23 mouse cellular contexts compared by ENCODE assay signal in the genomic region with DNA sequence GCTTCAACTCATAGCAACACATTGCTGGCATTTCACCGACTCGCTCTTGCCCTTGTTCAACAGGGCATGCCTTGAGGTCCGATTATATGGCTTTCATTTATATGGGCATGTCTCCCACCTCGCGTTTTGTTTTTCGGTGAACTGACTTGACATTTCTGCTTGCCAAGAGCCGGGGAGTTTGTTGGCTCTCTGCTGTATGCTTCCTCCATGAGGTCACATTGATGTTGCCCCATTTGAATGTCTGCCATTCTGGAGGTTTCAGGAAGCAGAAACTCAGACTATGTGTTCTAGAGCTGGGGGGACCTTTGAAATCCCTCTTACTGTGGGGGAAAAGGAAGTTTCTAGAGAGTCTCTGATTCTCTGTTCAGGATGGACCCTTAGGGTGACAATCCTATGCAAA. TPM values are rescaled to one million over a fixed set of nuclear protein-coding genes. Genes with fewer than 3 reads are reported as not detected.
A peak's percentile ranks its signal among the peaks of the same experiment; 100 is the strongest.
DNase-seq lines count a peak whose midpoint lies in the region; ATAC-seq and TF ChIP-seq lines count a peak whose summit lies in the region.
"Had no signal": no experiment of that assay in that cellular context is flagged by ENCODE, and none has a peak within 500 bp of the region (broad histone marks: within the 10 kb centered on the region; RNA-seq: fewer than 3 reads in every experiment).

No protein-coding gene starts in this region.

- intact Hi-C loops in gastrocnemius, postnatal 14 days (cut with DNase I; ENCODE audit: low total_unique reads) = no loop called here

- H3K4me3 ChIP-seq in liver, adult 2 months (ENCODE audit: insufficient read depth, low read depth, low read length) = no peak overlapping the region
- H3K4me3 ChIP-seq: embryonic facial prominence, embryonic 13.5 days; forebrain, embryonic 13.5 days; heart, adult 2 months; hindbrain, embryonic 12.5 days had no signal

- H3K9ac ChIP-seq in liver, adult 2 months (ENCODE audit: low read depth, low read length) = no peak overlapping the region
- H3K9ac ChIP-seq: embryonic facial prominence, embryonic 13.5 days; forebrain, embryonic 13.5 days; forebrain, postnatal 0 days; hindbrain, embryonic 12.5 days had no signal

- H3K36me3 ChIP-seq in liver, adult 2 months (ENCODE audit: control insufficient read depth, insufficient read depth, low read length) = no peaks in the 10 kb centered on the region
- H3K36me3 ChIP-seq: hindbrain, embryonic 12.5 days had no signal

- H3K27ac ChIP-seq in liver, adult 2 months (replicated peaks; ENCODE audit: insufficient read depth, low read depth, low read length) = no peak overlapping the region
- H3K27ac ChIP-seq: embryonic facial prominence, embryonic 13.5 days; forebrain, embryonic 13.5 days; heart, adult 2 months; hindbrain, embryonic 12.5 days had no signal

- WGBS in liver, adult 2 months = 48% methylated on average over 7 of the region's 7 CpGs

- H3K27me3 ChIP-seq in liver, adult 2 months (ENCODE audit: control insufficient read depth, insufficient read depth, low read length) = no peaks in the 10 kb centered on the region
- H3K27me3 ChIP-seq: embryonic facial prominence, embryonic 13.5 days; forebrain, embryonic 13.5 days; hindbrain, embryonic 12.5 days; Patski had no signal

- TF ChIP-seq CTCF in liver, adult 2 months (IDR thresholded peaks at IDR 0.05; ENCODE audit: low read depth, low read length) = no peak

- peak; percentile 34; the same call in 1 of the 2 replicates for ATAC-seq in megakaryocyte, adult 5-6 weeks (ENCODE audit: poor library complexity, severe bottlenecking)
- ATAC-seq in monocyte, adult 5-6 weeks (replicated peaks; ENCODE audit: insufficient number of reproducible peaks, low FRiP score, low TSS enrichment, poor library complexity, severe bottlenecking) = no peak
- ATAC-seq: forebrain, embryonic 13.5 days; forebrain, postnatal 0 days; hindbrain, embryonic 16.5 days; inflammation-experienced regulatory T-cells, adult 6 months; Patski had no signal

- TF ChIP-seq POLR2A in liver, adult 2 months (IDR thresholded peaks at IDR 0.05; ENCODE audit: extremely low read depth, insufficient read depth, low read length) = no peak

- peaks cover 3% of the 10 kb centered on the region; the same call in 1 of the 2 replicates for H3K79me2 ChIP-seq in liver, adult 2 months (ENCODE audit: control insufficient read depth, insufficient read depth, low read length)

- no peaks in the 10 kb centered on the region for H3K4me1 ChIP-seq in liver, adult 2 months (ENCODE audit: control insufficient read depth, insufficient read depth, low read length)
- H3K4me1 ChIP-seq: hindbrain, embryonic 12.5 days had no signal

- DNase-seq in gastrocnemius, adult 18-20 months (ENCODE audit: low spot score) = peak; percentile 47
- no peak for DNase-seq in gastrocnemius, postnatal 14 days
- peak; percentile 41 for DNase-seq in liver, adult 2 months (ENCODE audit: extremely low read depth, low read depth, low spot score)
- DNase-seq in liver (no peak), adipocyte (ENCODE audit: low spot score) (peak; percentile 9)
- no peak for DNase-seq in spleen, postnatal 36 days (ENCODE audit: low spot score in 2 of 2)
- DNase-seq: adrenal gland, postnatal 14 days; cerebellum, adult 18-20 months; cerebellum, adult 9-11 months; cerebellum, postnatal 36 days; forebrain, postnatal 0 days; gastrocnemius, postnatal 25 days; heart, postnatal 36 days; kidney, adult 11 months had no signal

RNA-seq across cellular contexts. Expression of a gene that starts 21.5 kb away (rescaled TPM):
- total RNA-seq in gastrocnemius, adult 18-20 months (2021) = 10 to 100 TPM; 39.2 to 49.0 TPM
- total RNA-seq in gastrocnemius, postnatal 14 days (2021) = 10 to 100 TPM; 24.0 to 30.4 TPM
- total RNA-seq in liver, adult 2 months (2014; rRNA removed) = 13.0 and 22.5 TPM in 2 replicates
- polyA plus RNA-seq in liver, adult 2 months (2012; rRNA removed) = 2.0 and 2.8 TPM in 2 replicates
- 10.3 and 12.6 TPM in 2 replicates for total RNA-seq in megakaryocyte, adult 5-6 weeks (2015)
- 14.8 and 16.0 TPM in 2 replicates for total RNA-seq in megakaryocyte, adult 5-6 weeks (2017)
- 8.5 to 15.1 TPM (median 11.4 TPM) in 3 replicates for total RNA-seq in monocyte, adult 5-6 weeks (2017)

Comparison
In these comparisons a context has a peak if more than half of its experiments do, and no peak if none do; other contexts are left out.
1. DNase-seq: peak in gastrocnemius, adult 18-20 months (single experiment), liver, adult 2 months (single experiment) and adipocyte (single experiment); none in gastrocnemius, postnatal 14 days (single experiment), liver (single experiment) and spleen, postnatal 36 days (0 of 2).